Mouse (Mus musculus): ENCODE data around the gene Oxtr.

Oxtr gene

GRCm38 (mm10) chr6:112488821-112489180 is 942 bp downstream of the Oxtr start:
- no peak for DNase-seq (ENCODE audit: low spot score)

- DNase-seq (ENCODE audit: low spot score), result no peak
Measured at GRCm38 (mm10) chr6:112487993-112488392, 1.8 kb downstream of the Oxtr start.

- peak; percentile 47 for DNase-seq (ENCODE audit: low spot score)
Measured at GRCm38 (mm10) chr6:112484316-112484715, 5.4 kb downstream of the Oxtr start.

GRCm38 (mm10) chr6:112479861-112480260 is 9.9 kb downstream of the Oxtr start:
- DNase-seq (ENCODE audit: low spot score), result no peak

GRCm38 (mm10) chr6:112471644-112472043 is 18.1 kb downstream of the Oxtr start:
- no peak for DNase-seq (ENCODE audit: low spot score)

- no peak for DNase-seq (ENCODE audit: low spot score)
Measured at GRCm38 (mm10) chr6:112466001-112466400, 23.7 kb downstream of the Oxtr start.

- DNase-seq (ENCODE audit: low spot score), result no peak
Measured at GRCm38 (mm10) chr6:112465441-112465840, 24.3 kb downstream of the Oxtr start.

- DNase-seq (ENCODE audit: low spot score), result no peak
Measured at GRCm38 (mm10) chr6:112463331-112463730, 26.4 kb downstream of the Oxtr start.

- DNase-seq (ENCODE audit: low spot score), result no peak
Measured at GRCm38 (mm10) chr6:112461459-112461858, 28.3 kb downstream of the Oxtr start.

GRCm38 (mm10) chr6:112459341-112459749 is 30.4 kb downstream of the Oxtr start, which contains the start of gene Cav3:
Cav3 (plus strand) TSS chr6:112459505.
- peak; percentile 18 for DNase-seq (ENCODE audit: low spot score)

- DNase-seq (ENCODE audit: low spot score), result no peak
Measured at GRCm38 (mm10) chr6:112445675-112446074, 44.1 kb downstream of the Oxtr start.

- DNase-seq (ENCODE audit: low spot score), result no peak
Measured at GRCm38 (mm10) chr6:112426018-112426732, 63.6 kb downstream of the Oxtr start.

GRCm38 (mm10) chr6:112423746-112424501 is 65.8 kb downstream of the Oxtr start:
- no peak for DNase-seq (ENCODE audit: low spot score)

All from ovary, postnatal 36 days (tissue).